Mouse (Mus musculus): Measurements from ENCODE around the gene Rfpl4. TPM values are rescaled to one million over a fixed set of nuclear protein-coding genes. Genes with fewer than 3 reads are reported as not detected.

Gene Rfpl4
- polyA plus RNA-seq, 1 experiment from 2014 or later, result not detected

Small RNA genes lying within 50 kb of the gene (microRNA-seq; reads per million reads assigned to microRNA genes)
- not detected for gene Gm26217

Other genes starting within 250 kb of the Rfpl4 start
- gene Isoc2b, start 246.7 kb downstream of the Rfpl4 start, polyA plus RNA-seq (2015; fragmentation: Nextera tagmentation; extraction: Ambion mirVana), result 10.6 and 12.3 TPM in 2 replicates
- gene Isoc2a, start 239.8 kb downstream of the Rfpl4 start, polyA plus RNA-seq (2015; fragmentation: Nextera tagmentation; extraction: Ambion mirVana), result 0.63 and 0.81 TPM in 2 replicates
- 0.16 TPM in 1 of 2 replicates, not detected in the other for gene Gm36210, start 210.4 kb downstream of the Rfpl4 start, polyA plus RNA-seq (2015; fragmentation: Nextera tagmentation; extraction: Ambion mirVana)
- 3.2 and 3.4 TPM in 2 replicates for gene Zfp628, start 201.7 kb downstream of the Rfpl4 start, polyA plus RNA-seq (2015; fragmentation: Nextera tagmentation; extraction: Ambion mirVana)
- gene Nat14, start 194.9 kb downstream of the Rfpl4 start, polyA plus RNA-seq (2015; fragmentation: Nextera tagmentation; extraction: Ambion mirVana), result 2.8 and 3.7 TPM in 2 replicates
- 1.6 and 2.2 TPM in 2 replicates for gene Ssc5d, start 191.2 kb downstream of the Rfpl4 start, polyA plus RNA-seq (2015; fragmentation: Nextera tagmentation; extraction: Ambion mirVana)
- 0.39 and 1.2 TPM in 2 replicates for gene Sbk2, start 152.5 kb downstream of the Rfpl4 start, polyA plus RNA-seq (2015; fragmentation: Nextera tagmentation; extraction: Ambion mirVana)
- 0.52 and 0.77 TPM in 2 replicates for gene Sbk3, start 145.8 kb downstream of the Rfpl4 start, polyA plus RNA-seq (2015; fragmentation: Nextera tagmentation; extraction: Ambion mirVana)
- gene Zfp579, start 120.8 kb downstream of the Rfpl4 start, polyA plus RNA-seq (2015; fragmentation: Nextera tagmentation; extraction: Ambion mirVana), result 31.5 and 32.0 TPM in 2 replicates
- 15.8 TPM in 2 replicates for gene Zfp524, start 102.5 kb downstream of the Rfpl4 start, polyA plus RNA-seq (2015; fragmentation: Nextera tagmentation; extraction: Ambion mirVana)
- gene Fiz1, start 102.3 kb downstream of the Rfpl4 start, polyA plus RNA-seq (2015; fragmentation: Nextera tagmentation; extraction: Ambion mirVana), result 45.5 and 47.3 TPM in 2 replicates
- 1.2 TPM in 1 of 2 replicates, not detected in the other for gene Gm44973, start 101.5 kb downstream of the Rfpl4 start, polyA plus RNA-seq (2015; fragmentation: Nextera tagmentation; extraction: Ambion mirVana)
- 6.4 and 6.7 TPM in 2 replicates for gene Zfp865, start 96.6 kb downstream of the Rfpl4 start, polyA plus RNA-seq (2015; fragmentation: Nextera tagmentation; extraction: Ambion mirVana)
- gene Ccdc106, start 96.4 kb downstream of the Rfpl4 start, polyA plus RNA-seq (2015; fragmentation: Nextera tagmentation; extraction: Ambion mirVana), result 7.0 and 7.6 TPM in 2 replicates
- not detected in 2 replicates for gene 4632433K11Rik, start 82.8 kb downstream of the Rfpl4 start, polyA plus RNA-seq (2015; fragmentation: Nextera tagmentation; extraction: Ambion mirVana)
- 4.9 and 5.0 TPM in 2 replicates for gene Zfp784, start 78.5 kb downstream of the Rfpl4 start, polyA plus RNA-seq (2015; fragmentation: Nextera tagmentation; extraction: Ambion mirVana)
- gene Zfp580, start 65.4 kb downstream of the Rfpl4 start, polyA plus RNA-seq (2015; fragmentation: Nextera tagmentation; extraction: Ambion mirVana), result 29.2 and 30.0 TPM in 2 replicates
- gene U2af2, start 54.8 kb downstream of the Rfpl4 start, polyA plus RNA-seq (2015; fragmentation: Nextera tagmentation; extraction: Ambion mirVana), result 147 and 150 TPM in 2 replicates
- gene Epn1, start 36.7 kb downstream of the Rfpl4 start, polyA plus RNA-seq (2015; fragmentation: Nextera tagmentation; extraction: Ambion mirVana), result 55.1 and 60.5 TPM in 2 replicates
- gene Rasl2-9, start 9.0 kb upstream of the Rfpl4 start, polyA plus RNA-seq (2015; fragmentation: Nextera tagmentation; extraction: Ambion mirVana), result 0.47 and 0.64 TPM in 2 replicates
- gene Vmn1r55, start 32.7 kb upstream of the Rfpl4 start, polyA plus RNA-seq (2015; fragmentation: Nextera tagmentation; extraction: Ambion mirVana), result not detected in 2 replicates
- gene Vmn1r56, start 79.8 kb upstream of the Rfpl4 start, polyA plus RNA-seq (2015; fragmentation: Nextera tagmentation; extraction: Ambion mirVana), result not detected in 2 replicates
- gene Vmn1r57, start 101.5 kb upstream of the Rfpl4 start, polyA plus RNA-seq (2015; fragmentation: Nextera tagmentation; extraction: Ambion mirVana), result not detected in 2 replicates
- not detected in 2 replicates for gene Gm5065, start 233.6 kb upstream of the Rfpl4 start, polyA plus RNA-seq (2015; fragmentation: Nextera tagmentation; extraction: Ambion mirVana)
- gene Nlrp2, start 234.1 kb upstream of the Rfpl4 start, polyA plus RNA-seq (2015; fragmentation: Nextera tagmentation; extraction: Ambion mirVana), result not detected in 2 replicates